Mouse (Mus musculus) liver, postnatal 0 days (tissue): ENCODE measurements around the gene Ncbp3.

Experiments
- CTCF ChIP-seq: sonication (generic); IDR thresholded peaks from 2 replicates; pipeline ENCODE4 v1.5.1; 2016; ENCODE audit warnings: antibody characterized with exemption, low read depth
- EP300 ChIP-seq: IDR thresholded peaks from 2 replicates; pipeline ENCODE4 v1.6.1; 2016; ENCODE audit warnings: antibody characterized with exemption, low read depth, mild to moderate bottlenecking

GRCm38 (mm10) chr11:73023099-73023498 lies 24.5 kb upstream of the Ncbp3 start:
- TF ChIP-seq CTCF (no peak), EP300 (no peak)
